Mouse (Mus musculus) left cerebral cortex, postnatal 4 days (tissue): ENCODE measurements around the gene Tnfsf4. TPM values are rescaled to one million over a fixed set of nuclear protein-coding genes. Genes with fewer than 3 reads are reported as not detected.

ENCODE experiments used
- DNase-seq: peaks from one replicate; pipeline ENCODE4 v3.0.0-alpha.2; 2022
- intact Hi-C: fragments of 180-260 bp; cut with DNase I; formaldehyde crosslinking; loops from one replicate; pipeline ENCODE4 v1.15.1; 2025
- total RNA-seq, 2 experiments: library from RNA; stranded (reverse); gene quantifications; 2 replicates each; pipeline ENCODE4 v1.2.3; 2021

Tnfsf4 gene
- total RNA-seq, 2 experiments from 2014 or later: not detected

DNA sequence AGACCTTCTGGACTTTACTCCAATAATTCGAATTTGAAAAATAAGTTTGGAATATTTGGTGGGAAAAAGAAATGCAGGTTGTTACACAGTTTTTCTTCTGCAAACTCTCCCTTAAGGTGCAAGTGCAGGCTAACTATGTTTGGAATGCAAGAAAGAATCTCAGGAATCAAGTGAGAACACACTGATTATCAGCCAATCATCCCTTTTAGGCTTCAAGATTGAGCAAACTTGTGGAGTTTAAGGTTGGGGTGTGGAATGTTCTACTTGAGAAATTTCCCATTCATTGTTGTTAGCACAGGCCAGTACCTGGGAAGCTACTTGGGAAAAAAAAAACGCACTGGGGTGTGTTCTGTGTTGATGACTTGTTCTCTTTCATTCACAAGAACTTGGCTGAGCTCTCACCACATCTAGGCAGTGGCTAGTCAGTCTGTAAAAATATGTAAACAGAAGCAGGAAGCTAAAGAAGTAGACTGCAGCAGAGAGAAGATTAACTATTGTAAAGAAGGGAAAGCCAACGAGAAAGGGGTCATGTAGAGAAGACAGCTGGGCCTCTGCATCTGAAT is 56.6 kb downstream of the Tnfsf4 start:
- intact Hi-C loops: no loop called here

DNA sequence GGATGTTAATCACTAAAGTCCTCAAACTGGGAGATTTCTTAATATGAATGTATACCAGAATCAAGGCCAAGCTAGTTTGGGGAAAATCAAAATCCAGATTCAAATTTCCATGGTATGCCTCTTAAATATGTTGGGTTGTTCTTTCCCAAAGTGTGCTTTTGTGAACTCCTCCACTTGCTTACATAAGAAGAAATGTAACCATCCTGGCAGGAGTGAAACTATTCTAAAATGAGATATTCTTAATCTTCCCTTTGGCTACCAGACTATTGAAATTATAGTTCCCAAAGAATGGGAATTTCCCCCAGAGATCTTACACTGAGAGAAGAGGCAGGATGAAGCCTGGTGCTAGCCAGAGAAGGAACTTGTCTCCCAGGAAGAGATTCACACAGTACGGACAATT is 57.0 kb downstream of the Tnfsf4 start:
- DNase-seq: no peak
- intact Hi-C loops: no loop called here

More for the DNA sequence above, 56.6 kb downstream of the Tnfsf4 start:
- DNase-seq: no peak

DNA sequence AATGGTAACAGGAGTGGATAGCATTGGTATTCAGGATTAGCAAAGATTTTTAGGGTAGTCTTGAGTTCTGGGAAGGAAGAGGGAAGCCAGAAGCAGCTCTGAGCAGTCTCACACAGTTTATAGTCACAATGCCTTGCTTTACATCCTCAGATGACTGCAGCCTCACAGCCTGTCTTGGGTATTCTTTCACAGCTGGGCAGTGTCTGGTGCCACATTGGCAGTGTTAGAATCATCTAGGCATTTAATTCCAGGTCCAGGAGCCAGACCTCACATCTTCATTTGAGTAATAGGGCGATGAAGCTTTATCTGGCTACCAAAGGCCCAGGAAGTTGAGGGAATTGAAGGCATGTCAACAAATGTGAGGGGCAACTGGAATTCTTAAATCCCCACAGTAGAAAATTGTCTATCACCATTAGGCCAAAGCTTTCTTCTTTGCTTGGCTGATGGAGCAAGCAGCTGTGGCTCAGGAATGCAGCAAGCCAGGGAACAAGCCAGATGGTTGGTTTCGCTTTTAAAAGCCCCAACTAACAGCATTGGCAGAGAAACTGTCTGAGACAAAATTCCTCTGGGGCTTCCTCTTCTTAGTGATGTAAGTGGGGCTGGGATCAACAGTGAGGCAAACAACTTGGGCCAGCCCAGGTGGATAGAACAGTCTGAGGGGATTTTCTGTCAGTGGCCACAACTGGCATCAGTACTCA is 68.3 kb downstream of the Tnfsf4 start:
- intact Hi-C loops: no loop called here
- DNase-seq: no peak

Other genes starting within 250 kb of the Tnfsf4 start
- gene Tex50, start 236.1 kb upstream of the Tnfsf4 start, total RNA-seq: not detected
- gene Prdx6, start 144.2 kb upstream of the Tnfsf4 start, total RNA-seq: 100 to 1,000 TPM in 1 of 2 experiments, 10 to 100 TPM in 1; 97.9 to 112 TPM
- gene Tnfsf18, start 99.2 kb downstream of the Tnfsf4 start, total RNA-seq: not detected